Mouse (Mus musculus) forebrain, embryonic 10.5 days (tissue): ENCODE data around the gene Chrne. TPM values are rescaled to one million over a fixed set of nuclear protein-coding genes. Genes with fewer than 3 reads are reported as not detected.

Experiments used
- DNase-seq: peaks from one replicate; pipeline ENCODE4 v3.0.0-alpha.2; 2017; ENCODE audit warnings: low spot score; ENCODE audit errors: extremely low spot score
- H3K27ac ChIP-seq: fragments of 300-500 bp; sonication (generic); 2 replicates; pipeline ENCODE4 v1.5.1; 2016; ENCODE audit warnings: mild to moderate bottlenecking
- H3K27me3 ChIP-seq: fragments of 300-500 bp; sonication (generic); 2 replicates; pipeline ENCODE4 v1.6.1; 2016; ENCODE audit warnings: mild to moderate bottlenecking; ENCODE audit not compliant: poor library complexity, severe bottlenecking
- H3K36me3 ChIP-seq: fragments of 300-500 bp; sonication (generic); replicated peaks from 2 replicates; pipeline ENCODE4 v1.6.1; 2016; ENCODE audit warnings: mild to moderate bottlenecking, moderate library complexity
- H3K4me1 ChIP-seq: fragments of 300-500 bp; sonication (generic); 2 replicates; pipeline ENCODE4 v1.6.1; 2016
- H3K4me3 ChIP-seq: fragments of 300-500 bp; sonication (generic); 2 replicates; pipeline ENCODE4 v1.5.1; 2016; ENCODE audit warnings: mild to moderate bottlenecking, moderate library complexity
- H3K9me3 ChIP-seq: fragments of 300-500 bp; sonication (generic); 2 replicates; pipeline ENCODE4 v1.6.1; 2016; ENCODE audit warnings: mild to moderate bottlenecking, moderate library complexity
- WGBS: fragments of 180-500 bp; shearing (Covaris S2); methylation state at CpG from one replicate; pipeline ENCODE4 v1.1.7; 2016; 5-methylcytosine and 5-hydroxymethylcytosine counted together
- polyA plus RNA-seq: library from polyadenylated mRNA; unstranded; fragments of >200 nt; fragmentation: Nextera tagmentation; extraction: Ambion mirVana; gene quantifications from 2 replicates; pipeline ENCODE4 v1.2.1, GENCODE M21; 2016

Gene Chrne
- polyA plus RNA-seq, 1 experiment from 2014 or later = not detected

GRCm38 (mm10) chr11:70635601-70636000 lies 16.6 kb upstream of the Chrne start:
- 88% methylated on average over 4 of the region's 4 CpGs for WGBS
- no peak overlapping the region for H3K27ac ChIP-seq
- no peaks in the 10 kb centered on the region for H3K36me3 ChIP-seq
- no peaks in the 10 kb centered on the region for H3K4me1 ChIP-seq
- no peaks in the 10 kb centered on the region for H3K9me3 ChIP-seq
- H3K27me3 ChIP-seq = no peaks in the 10 kb centered on the region
- no peak overlapping the region for H3K4me3 ChIP-seq
- DNase-seq = no peak

GRCm38 (mm10) chr11:70630129-70630528 lies 11.1 kb upstream of the Chrne start:
- 75% methylated on average over 7 of the region's 7 CpGs for WGBS
- Histone ChIP-seq H3K27me3 (no peaks in the 10 kb centered on the region), H3K4me3 (no peak overlapping the region), H3K4me1 (no peaks in the 10 kb centered on the region), H3K27ac (0 out of 2 replicates have a peak overlapping the region, but pooled peaks have one; percentile 21), H3K9me3 (no peaks in the 10 kb centered on the region), H3K36me3 (no peaks in the 10 kb centered on the region)
- no peak for DNase-seq

- Histone ChIP-seq H3K9me3 (no peaks in the 10 kb centered on the region), H3K4me3 (no peak overlapping the region), H3K27me3 (no peaks in the 10 kb centered on the region), H3K27ac (no peak overlapping the region), H3K4me1 (no peaks in the 10 kb centered on the region), H3K36me3 (no peaks in the 10 kb centered on the region)
- 63% methylated on average over 5 of the region's 5 CpGs for WGBS
- DNase-seq = no peak
Measured at GRCm38 (mm10) chr11:70629557-70629956, 10.5 kb upstream of the Chrne start.

GRCm38 (mm10) chr11:70628431-70628830 lies 9.4 kb upstream of the Chrne start:
- no peaks in the 10 kb centered on the region for H3K36me3 ChIP-seq
- WGBS = 85% methylated on average over 2 of the region's 2 CpGs
- no peaks in the 10 kb centered on the region for H3K27me3 ChIP-seq
- H3K4me1 ChIP-seq = no peaks in the 10 kb centered on the region
- H3K9me3 ChIP-seq = no peaks in the 10 kb centered on the region
- H3K4me3 ChIP-seq = no peak overlapping the region
- no peak for DNase-seq
- H3K27ac ChIP-seq = no peak overlapping the region

GRCm38 (mm10) chr11:70626877-70627276 lies 7.9 kb upstream of the Chrne start:
- Histone ChIP-seq H3K27ac (no peak overlapping the region), H3K4me3 (no peak overlapping the region), H3K9me3 (no peaks in the 10 kb centered on the region), H3K36me3 (no peaks in the 10 kb centered on the region), H3K27me3 (no peaks in the 10 kb centered on the region), H3K4me1 (no peaks in the 10 kb centered on the region; the same call in 1 of the 2 replicates)
- DNase-seq = no peak
- 77% methylated on average over 4 of the region's 4 CpGs for WGBS

GRCm38 (mm10) chr11:70625473-70625872 lies 6.5 kb upstream of the Chrne start:
- Histone ChIP-seq H3K27me3 (no peaks in the 10 kb centered on the region), H3K9me3 (no peaks in the 10 kb centered on the region), H3K4me3 (no peak overlapping the region), H3K27ac (no peak overlapping the region), H3K36me3 (no peaks in the 10 kb centered on the region), H3K4me1 (no peaks in the 10 kb centered on the region; the same call in 1 of the 2 replicates)
- DNase-seq = peak; percentile 55
- 53% methylated on average over 4 of the region's 4 CpGs for WGBS

- no peaks in the 10 kb centered on the region for H3K27me3 ChIP-seq
- H3K4me3 ChIP-seq = no peak overlapping the region
- H3K36me3 ChIP-seq = no peaks in the 10 kb centered on the region
- DNase-seq = no peak
- H3K27ac ChIP-seq = no peak overlapping the region
- H3K4me1 ChIP-seq = no peaks in the 10 kb centered on the region; the same call in 1 of the 2 replicates
- H3K9me3 ChIP-seq = no peaks in the 10 kb centered on the region
- 86% methylated on average over 10 of the region's 10 CpGs for WGBS
Measured at GRCm38 (mm10) chr11:70623053-70623742, 4.2 kb upstream of the Chrne start.

- Histone ChIP-seq H3K4me1 (no peaks in the 10 kb centered on the region; the same call in 1 of the 2 replicates), H3K36me3 (no peaks in the 10 kb centered on the region), H3K9me3 (no peaks in the 10 kb centered on the region), H3K27ac (no peak overlapping the region), H3K27me3 (peaks cover 1% of the 10 kb centered on the region; the same call in 1 of the 2 replicates), H3K4me3 (no peak overlapping the region)
- DNase-seq = no peak
- 48% methylated on average over 7 of the region's 7 CpGs for WGBS
Measured at GRCm38 (mm10) chr11:70621972-70622814, 3.2 kb upstream of the Chrne start.

GRCm38 (mm10) chr11:70615516-70616093 lies 3.4 kb downstream of the Chrne start, which contains the start of gene 4930544D05Rik:
Gene 4930544D05Rik (plus strand): TSS chr11:70615848.
- H3K4me3 ChIP-seq = peak within 1 kb of the TSS; percentile 51
- no peaks in the 10 kb centered on the region for H3K9me3 ChIP-seq
- H3K36me3 ChIP-seq = peaks cover 34% of the 10 kb centered on the region
- H3K27ac ChIP-seq = peak within 1 kb of the TSS; percentile 76
- 11% methylated on average over 21 of the region's 21 CpGs for WGBS
- no peak for DNase-seq
- H3K27me3 ChIP-seq = peaks cover 21% of the 10 kb centered on the region
- peaks cover 19% of the 10 kb centered on the region for H3K4me1 ChIP-seq

GRCm38 (mm10) chr11:70615074-70615473 lies 3.9 kb downstream of the Chrne start:
- H3K36me3 ChIP-seq = peaks cover 40% of the 10 kb centered on the region
- H3K27me3 ChIP-seq = peaks cover 21% of the 10 kb centered on the region
- WGBS = 2% methylated on average over 17 of the region's 17 CpGs
- H3K9me3 ChIP-seq = no peaks in the 10 kb centered on the region
- DNase-seq = peak; percentile 32
- peak overlapping the region; percentile 51 for H3K4me3 ChIP-seq
- peaks cover 19% of the 10 kb centered on the region for H3K4me1 ChIP-seq
- H3K27ac ChIP-seq = peak overlapping the region; percentile 76

GRCm38 (mm10) chr11:70612505-70612904 lies 6.5 kb downstream of the Chrne start:
- peaks cover 21% of the 10 kb centered on the region for H3K27me3 ChIP-seq
- no peak overlapping the region for H3K4me3 ChIP-seq
- H3K9me3 ChIP-seq = no peaks in the 10 kb centered on the region
- H3K36me3 ChIP-seq = peaks cover 65% of the 10 kb centered on the region
- no peak for DNase-seq
- H3K4me1 ChIP-seq = peaks cover 19% of the 10 kb centered on the region
- WGBS = 77% methylated on average over 7 of the region's 7 CpGs
- H3K27ac ChIP-seq = no peak overlapping the region

- 86% methylated on average over 4 of the region's 4 CpGs for WGBS
- Histone ChIP-seq H3K36me3 (peaks cover 83% of the 10 kb centered on the region), H3K9me3 (no peaks in the 10 kb centered on the region), H3K27ac (no peak overlapping the region), H3K27me3 (peaks cover 6% of the 10 kb centered on the region), H3K4me3 (no peak overlapping the region), H3K4me1 (peaks cover 12% of the 10 kb centered on the region)
- DNase-seq = no peak
Measured at GRCm38 (mm10) chr11:70610752-70611151, 8.3 kb downstream of the Chrne start.
